Mouse (Mus musculus) forebrain, postnatal 0 days (tissue): ENCODE measurements around the gene Sned1. TPM values are rescaled to one million over a fixed set of nuclear protein-coding genes. Genes with fewer than 3 reads are reported as not detected.
"Not testable (repeated sequence)": the region's sequence is repeated elsewhere in the genome, so short reads cannot be mapped to it uniquely, and the experiment has no call there.

Source experiments
- ATAC-seq: fragments of 200-750 bp; cut with Nextera tagmentation; 2 replicates; pipeline ENCODE4 v1.8.0; 2017; ENCODE audit warnings: mild to moderate bottlenecking, moderate library complexity
- DNase-seq: peaks from one replicate; pipeline ENCODE4 v3.0.0-alpha.2; 2015
- H3K27ac ChIP-seq: fragments of 300-500 bp; sonication (generic); 2 replicates; pipeline ENCODE4 v1.5.1; 2014; ENCODE audit warnings: low read depth, mild to moderate bottlenecking, antibody characterized with exemption, low read length, moderate library complexity, mixed read lengths
- H3K27me3 ChIP-seq: fragments of 300-500 bp; sonication (generic); 2 replicates; pipeline ENCODE4 v1.6.1; 2014; ENCODE audit warnings: mild to moderate bottlenecking, low read length, mixed read lengths; ENCODE audit not compliant: insufficient read depth
- H3K36me3 ChIP-seq: fragments of 300-500 bp; sonication (generic); 2 replicates; pipeline ENCODE4 v1.6.1; 2014; ENCODE audit warnings: mild to moderate bottlenecking, moderate library complexity; ENCODE audit not compliant: insufficient read depth
- H3K4me1 ChIP-seq: fragments of 300-500 bp; sonication (generic); 2 replicates; pipeline ENCODE4 v1.6.1; 2014; ENCODE audit warnings: antibody characterized with exemption; ENCODE audit not compliant: insufficient read depth
- H3K4me2 ChIP-seq: fragments of 300-500 bp; sonication (generic); 2 replicates; pipeline ENCODE4 v1.6.1; 2014; ENCODE audit warnings: low read depth, mild to moderate bottlenecking, moderate library complexity
- H3K4me3 ChIP-seq: fragments of 300-500 bp; sonication (generic); 2 replicates; pipeline ENCODE4 v1.5.1; 2014; ENCODE audit warnings: low read depth, low read length, mixed read lengths
- H3K9ac ChIP-seq: fragments of 300-500 bp; sonication (generic); 2 replicates; pipeline ENCODE4 v1.6.1; 2014; ENCODE audit warnings: mild to moderate bottlenecking
- H3K9me3 ChIP-seq: fragments of 300-500 bp; sonication (generic); 2 replicates; pipeline ENCODE4 v1.6.1; 2016; ENCODE audit warnings: low read length
- CTCF ChIP-seq: sonication (generic); IDR thresholded peaks from 2 replicates; pipeline ENCODE4 v1.5.1; 2016; ENCODE audit warnings: antibody characterized with exemption, control low read depth, low read depth
- WGBS: fragments of 180-500 bp; shearing (Covaris S2); extraction: QIAGEN DNeasy Blood & Tissue Kit; methylation state at CpG from one replicate; pipeline ENCODE4 v1.1.7; 2014; 5-methylcytosine and 5-hydroxymethylcytosine counted together
- polyA plus RNA-seq: library from polyadenylated mRNA; unstranded; fragments of >200 nt; fragmentation: Nextera tagmentation; extraction: Ambion mirVana; gene quantifications from 2 replicates; pipeline ENCODE4 v1.2.1, GENCODE M21; 2015
- total RNA-seq: library from RNA; depleted of rRNA; stranded (reverse); fragments of >200 nt; gene quantifications from 2 replicates; pipeline ENCODE4 v1.2.3, GENCODE M21; 2014

The Sned1 gene
- total and polyA plus RNA-seq, 2 experiments from 2014 or later = 2.8 to 10.6 TPM

- 0 out of 2 replicates have a peak, but pooled peaks cover 3% of the 10 kb centered on the region for H3K4me1 ChIP-seq
- ATAC-seq (no peak), DNase-seq (no peak)
- 76% methylated on average over 7 of the region's 7 CpGs for WGBS
- no peak overlapping the region for H3K4me2 ChIP-seq
- H3K27ac ChIP-seq = no peak overlapping the region
- H3K4me3 ChIP-seq = no peak overlapping the region
- H3K9me3 ChIP-seq = no peaks in the 10 kb centered on the region
- H3K36me3 ChIP-seq = no peaks in the 10 kb centered on the region
- H3K27me3 ChIP-seq = no peaks in the 10 kb centered on the region
- TF ChIP-seq CTCF = no peak
- H3K9ac ChIP-seq = no peak overlapping the region
These were observed 41.4 kb downstream of the Sned1 start for GRCm38 (mm10) chr1:93277041-93277440.

DNA sequence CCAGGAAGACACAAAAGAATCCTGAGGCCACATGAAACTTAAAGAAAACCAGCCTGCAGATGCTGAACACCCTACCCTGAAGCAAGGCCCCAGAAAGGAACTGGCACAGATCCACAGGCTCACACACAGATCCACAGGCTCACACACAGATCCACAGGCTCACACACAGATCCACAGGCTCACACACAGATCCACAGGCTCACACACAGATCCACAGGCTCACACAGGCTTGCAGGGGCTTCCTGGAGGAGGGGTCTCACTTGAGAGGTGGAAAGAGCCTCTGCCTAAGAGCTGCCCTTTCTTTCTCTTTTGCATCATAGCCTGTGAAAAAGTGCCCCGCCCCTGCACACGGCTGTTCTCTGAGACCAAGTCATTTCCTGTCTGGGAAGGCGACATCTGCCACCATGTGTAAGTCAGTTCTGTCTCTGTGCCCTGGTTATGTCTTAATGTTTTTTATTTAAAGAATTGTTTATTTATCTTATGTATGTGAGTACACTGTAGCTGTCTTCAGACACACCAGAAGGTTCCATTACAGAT is 54.1 kb downstream of the Sned1 start:
- no peak for TF ChIP-seq CTCF
- Histone ChIP-seq H3K9ac (no peak overlapping the region), H3K4me2 (no peak overlapping the region), H3K27me3 (no peaks in the 10 kb centered on the region), H3K9me3 (no peaks in the 10 kb centered on the region), H3K27ac (no peak overlapping the region), H3K36me3 (no peaks in the 10 kb centered on the region), H3K4me1 (no peaks in the 10 kb centered on the region), H3K4me3 (no peak overlapping the region)
- WGBS = 73% methylated on average over 3 of the region's 3 CpGs
- ATAC-seq = no peak
- no peak for DNase-seq

GRCm38 (mm10) chr1:93290956-93291355 is 55.3 kb downstream of the Sned1 start:
- H3K9me3 ChIP-seq = no peaks in the 10 kb centered on the region
- peaks cover 4% of the 10 kb centered on the region; the same call in 1 of the 2 replicates for H3K36me3 ChIP-seq
- H3K4me1 ChIP-seq = no peaks in the 10 kb centered on the region
- no peaks in the 10 kb centered on the region for H3K27me3 ChIP-seq
- no peak overlapping the region for H3K4me2 ChIP-seq
- H3K4me3 ChIP-seq = no peak overlapping the region
- DNase-seq (no peak), ATAC-seq (no peak)
- no peak overlapping the region for H3K27ac ChIP-seq
- H3K9ac ChIP-seq = no peak overlapping the region
- 91% methylated on average over 4 of the region's 4 CpGs for WGBS
- no peak for TF ChIP-seq CTCF

DNA sequence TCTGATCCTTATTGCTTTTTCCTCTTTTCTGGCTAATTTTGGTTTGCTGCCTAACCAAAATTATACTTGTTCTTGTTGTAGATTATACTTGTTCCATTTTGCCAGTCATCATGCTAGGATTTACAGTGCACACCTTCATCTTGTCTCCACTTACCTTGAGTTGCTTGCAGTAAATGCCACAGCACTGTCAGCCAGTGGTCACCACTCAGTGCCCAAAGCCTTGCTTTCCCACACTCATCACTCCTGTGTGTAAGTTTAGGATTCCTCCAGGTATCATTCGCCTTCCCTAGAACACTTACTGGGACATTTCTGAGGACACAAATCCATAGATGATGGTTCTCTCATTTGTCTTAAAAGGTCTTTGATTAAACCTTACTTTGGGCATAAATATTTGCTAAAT is 56.0 kb downstream of the Sned1 start:
- ATAC-seq (no peak), DNase-seq (no peak)
- H3K4me2 ChIP-seq = no peak overlapping the region
- TF ChIP-seq CTCF = no peak
- no peaks in the 10 kb centered on the region for H3K9me3 ChIP-seq
- no peaks in the 10 kb centered on the region for H3K4me1 ChIP-seq
- no peak overlapping the region for H3K27ac ChIP-seq
- H3K9ac ChIP-seq = no peak overlapping the region
- H3K27me3 ChIP-seq = no peaks in the 10 kb centered on the region
- WGBS = 96% methylated on average over 1 of the region's 1 CpGs
- peaks cover 9% of the 10 kb centered on the region for H3K36me3 ChIP-seq
- H3K4me3 ChIP-seq = no peak overlapping the region

- TF ChIP-seq CTCF = no peak
- Histone ChIP-seq H3K4me3 (no peak overlapping the region), H3K27ac (no peak overlapping the region), H3K9ac (no peak overlapping the region), H3K4me2 (no peak overlapping the region), H3K36me3 (peaks cover 14% of the 10 kb centered on the region), H3K4me1 (no peaks in the 10 kb centered on the region), H3K9me3 (no peaks in the 10 kb centered on the region), H3K27me3 (no peaks in the 10 kb centered on the region)
- ATAC-seq = no peak
- WGBS = 85% methylated on average over 8 of the region's 8 CpGs
- no peak for DNase-seq
These were observed 56.4 kb downstream of the Sned1 start for GRCm38 (mm10) chr1:93292006-93292405.

GRCm38 (mm10) chr1:93294491-93294890 is 58.9 kb downstream of the Sned1 start:
- not testable (repeated sequence) for H3K27me3 ChIP-seq, H3K4me3 ChIP-seq, H3K4me1 ChIP-seq, H3K4me2 ChIP-seq, DNase-seq, H3K9ac ChIP-seq, ATAC-seq, H3K27ac ChIP-seq, H3K9me3 ChIP-seq
- H3K36me3 ChIP-seq = peaks cover 34% of the 10 kb centered on the region
- WGBS = 70% methylated on average over 3 of the region's 3 CpGs

- Histone ChIP-seq H3K4me3 (no peak overlapping the region), H3K4me2 (no peak overlapping the region), H3K9me3 (no peaks in the 10 kb centered on the region), H3K36me3 (peaks cover 72% of the 10 kb centered on the region), H3K27me3 (no peaks in the 10 kb centered on the region), H3K9ac (no peak overlapping the region), H3K27ac (no peak overlapping the region), H3K4me1 (peaks cover 4% of the 10 kb centered on the region; the same call in 1 of the 2 replicates)
- no peak for ATAC-seq
- 89% methylated on average over 4 of the region's 4 CpGs for WGBS
- TF ChIP-seq CTCF = no peak
- DNase-seq = no peak
These were observed 64.2 kb downstream of the Sned1 start for GRCm38 (mm10) chr1:93299791-93300190.

DNA sequence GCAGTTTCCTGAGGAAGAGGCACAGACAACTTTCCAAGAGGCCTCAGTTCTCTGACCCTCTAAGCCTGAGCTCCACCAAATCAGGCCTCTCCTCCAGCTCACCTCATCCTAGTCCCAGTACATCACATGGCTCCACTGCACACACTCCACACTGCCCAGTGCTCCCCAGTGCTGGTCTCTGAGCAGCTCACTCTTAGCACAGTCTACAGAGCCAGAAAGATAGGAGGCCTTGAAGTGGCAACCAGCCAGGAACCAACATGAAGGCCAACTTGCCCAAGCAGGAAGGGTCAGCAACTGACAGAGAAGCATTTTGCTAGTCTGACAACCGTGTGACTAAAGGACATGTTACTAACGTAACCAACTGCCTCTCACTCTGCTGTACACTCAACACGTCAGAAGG is 64.9 kb downstream of the Sned1 start:
- no peak overlapping the region for H3K9ac ChIP-seq
- DNase-seq (no peak), ATAC-seq (no peak)
- no peak overlapping the region for H3K27ac ChIP-seq
- H3K27me3 ChIP-seq = no peaks in the 10 kb centered on the region
- H3K4me1 ChIP-seq = peaks cover 8% of the 10 kb centered on the region
- 88% methylated on average over 3 of the region's 3 CpGs for WGBS
- TF ChIP-seq CTCF = no peak
- no peak overlapping the region for H3K4me3 ChIP-seq
- no peaks in the 10 kb centered on the region for H3K9me3 ChIP-seq
- H3K36me3 ChIP-seq = peaks cover 72% of the 10 kb centered on the region
- H3K4me2 ChIP-seq = no peak overlapping the region
